Mouse (Mus musculus): ENCODE measurements around the gene Myt1.

The Myt1 gene

DNA sequence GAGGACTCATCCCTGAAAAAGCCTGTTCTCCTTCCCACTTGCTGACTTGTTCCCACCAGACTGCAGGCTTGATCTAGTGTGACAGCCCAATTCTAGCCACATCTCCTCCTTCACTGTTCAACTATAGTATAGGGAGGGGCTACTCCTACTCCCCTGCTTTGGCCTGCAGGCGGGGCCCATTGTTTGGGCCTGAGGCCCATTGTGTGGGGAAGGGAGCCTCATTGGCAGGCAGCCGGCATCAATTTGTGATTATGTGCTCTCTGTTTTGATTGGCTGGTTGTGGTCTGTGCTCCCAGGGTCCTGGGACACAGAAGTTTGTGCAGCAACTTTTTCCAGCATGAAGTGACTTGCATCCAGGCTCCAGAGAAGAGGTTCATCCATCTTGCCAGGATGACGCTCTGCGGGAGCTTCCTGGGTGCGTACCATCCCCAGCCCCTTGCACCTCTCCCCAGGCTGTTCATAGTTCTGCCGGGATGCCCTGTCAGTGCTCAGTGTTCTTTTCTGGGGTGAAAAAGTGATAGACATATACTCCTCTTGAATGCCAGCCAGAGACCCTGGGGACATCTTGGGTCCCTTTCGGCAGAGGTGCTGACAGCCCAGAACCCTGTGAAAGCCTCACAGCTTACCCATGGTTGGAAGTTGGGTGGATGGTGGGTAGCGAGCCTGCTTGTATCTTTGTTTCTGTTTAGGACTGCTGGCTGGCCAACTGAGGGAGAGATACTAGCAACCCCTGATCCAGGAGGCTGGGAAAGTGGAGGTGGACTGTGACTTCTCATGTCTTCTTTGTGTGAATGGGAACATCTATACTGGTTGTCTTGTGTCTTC lies at the start of gene Myt1:
TSS of gene Myt1 (plus strand) at position 327 of the 825 bp plus-strand sequence.
- DNase-seq = no peak

DNA sequence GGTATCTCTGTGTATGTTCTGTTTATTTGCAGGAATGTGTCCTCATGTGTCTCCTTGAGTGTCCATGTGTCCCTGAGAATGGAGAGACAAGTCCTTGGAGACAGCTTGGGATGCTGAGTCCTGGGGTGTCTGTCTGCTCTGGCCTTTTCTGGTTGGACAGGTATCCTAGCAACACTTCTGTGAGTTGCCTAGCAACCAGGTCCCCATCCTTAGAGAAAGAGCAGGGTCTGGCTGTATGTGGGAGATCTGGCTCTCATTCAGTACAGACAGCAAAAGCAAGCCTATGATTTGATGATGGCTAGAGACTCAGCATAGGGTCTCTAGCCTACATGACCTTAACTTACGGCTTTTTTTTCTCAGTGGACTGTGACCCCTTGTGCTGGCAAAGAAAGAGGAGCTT lies 49.4 kb upstream of the Myt1 start:
- no peak for DNase-seq

DNA sequence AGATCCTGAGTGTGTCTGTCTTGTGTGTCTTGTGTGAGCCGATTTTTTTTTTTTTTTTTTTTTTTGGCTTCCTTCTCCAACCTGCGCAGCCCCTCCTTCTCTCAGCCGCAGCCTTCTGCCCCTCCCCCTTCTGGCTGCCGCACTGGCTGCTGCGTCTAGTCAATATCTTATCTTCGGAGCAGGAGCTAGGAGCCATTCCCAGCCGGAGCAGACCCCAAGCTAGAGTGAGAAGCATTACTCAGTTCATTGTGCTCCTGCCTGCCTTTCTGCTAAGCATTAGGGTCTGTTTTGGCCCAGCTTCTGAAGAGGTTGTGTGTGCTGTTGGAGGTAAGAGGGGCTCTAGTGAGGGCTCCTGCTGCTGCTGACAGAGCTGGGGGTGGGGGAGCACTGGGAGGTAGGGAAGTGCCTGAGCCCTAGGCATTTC lies 48.2 kb upstream of the Myt1 start, which contains the start of gene Oprl1:
TSS of gene Oprl1 (plus strand) at position 114 of the 424 bp plus-strand sequence.
- no peak for DNase-seq

DNA sequence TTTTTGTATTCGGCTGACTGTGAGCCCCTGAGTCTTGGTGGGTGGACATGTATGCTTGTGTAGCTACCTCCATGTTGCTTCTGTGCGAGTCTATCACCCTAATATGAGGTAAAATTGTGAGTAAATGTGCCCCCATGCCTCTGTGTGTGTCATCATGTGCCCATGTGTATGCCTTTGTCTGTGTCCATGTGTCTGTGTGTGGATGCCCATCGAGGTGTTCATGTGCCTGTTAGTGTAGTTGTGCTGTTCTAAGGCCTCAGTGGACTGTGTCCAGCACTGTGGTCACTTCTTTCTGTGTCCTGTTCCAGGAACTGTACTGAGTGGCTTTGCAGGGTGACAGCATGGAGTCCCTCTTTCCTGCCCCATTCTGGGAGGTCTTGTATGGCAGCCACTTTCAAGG lies 47.8 kb upstream of the Myt1 start:
- DNase-seq = no peak

DNA sequence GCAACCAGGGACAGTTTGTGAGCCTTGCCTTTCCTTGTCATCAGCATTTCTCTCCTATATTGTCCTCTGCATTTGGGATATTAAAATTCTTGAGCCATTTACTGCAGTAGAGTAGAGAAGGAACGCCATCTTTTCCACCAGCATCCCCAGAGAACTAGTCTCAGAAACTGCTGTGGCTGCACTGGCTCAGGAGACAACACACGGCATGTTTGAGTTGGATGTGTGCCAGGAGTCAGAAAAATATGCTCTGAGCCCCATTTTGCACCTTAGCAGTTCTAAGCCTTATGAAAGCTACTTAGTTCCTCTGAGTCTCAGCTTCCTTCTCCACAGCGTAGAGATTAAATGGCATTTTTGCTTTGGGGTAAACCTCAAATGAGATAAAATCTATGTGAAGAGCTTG lies 46.1 kb upstream of the Myt1 start:
- no peak for DNase-seq

DNA sequence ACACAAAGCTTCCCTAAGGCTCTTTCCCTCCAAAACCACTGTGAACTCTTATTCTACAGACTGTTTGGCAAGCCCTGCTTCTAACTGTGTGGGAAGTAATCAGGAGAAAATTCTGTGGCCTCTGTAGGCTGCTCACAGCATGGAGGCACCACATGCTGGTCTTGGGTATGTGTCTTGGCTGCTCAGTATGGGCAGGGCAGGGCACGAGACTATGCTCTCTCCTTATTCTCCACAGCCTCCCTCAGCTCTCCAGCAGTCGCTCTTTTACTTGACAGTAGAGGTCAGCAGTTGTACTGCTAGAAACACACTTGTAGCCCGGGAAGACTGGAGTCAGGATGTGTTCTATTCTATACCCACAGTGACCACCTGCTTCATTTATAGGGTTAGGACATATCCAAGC lies 43.1 kb upstream of the Myt1 start:
- DNase-seq = no peak

DNA sequence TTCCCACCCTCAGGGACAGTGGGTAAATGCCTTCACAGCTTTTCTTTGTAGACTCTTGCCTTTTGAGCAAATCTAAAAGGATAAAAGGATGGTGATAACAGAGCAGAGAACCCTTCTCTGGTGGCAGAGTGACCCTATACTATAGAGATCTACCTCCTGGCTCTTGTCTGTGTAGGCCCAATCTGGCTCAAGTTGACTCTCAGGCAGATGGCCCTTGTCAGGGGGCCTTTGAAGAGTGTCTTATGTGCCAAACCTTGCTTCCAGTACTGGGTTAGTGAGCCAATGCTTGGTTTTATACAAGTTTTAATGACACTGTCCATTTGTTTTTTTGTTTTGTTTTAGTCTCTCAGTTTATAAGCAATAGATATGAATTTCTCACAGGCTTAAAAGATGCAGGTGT lies 41.9 kb upstream of the Myt1 start:
- DNase-seq = no peak

DNA sequence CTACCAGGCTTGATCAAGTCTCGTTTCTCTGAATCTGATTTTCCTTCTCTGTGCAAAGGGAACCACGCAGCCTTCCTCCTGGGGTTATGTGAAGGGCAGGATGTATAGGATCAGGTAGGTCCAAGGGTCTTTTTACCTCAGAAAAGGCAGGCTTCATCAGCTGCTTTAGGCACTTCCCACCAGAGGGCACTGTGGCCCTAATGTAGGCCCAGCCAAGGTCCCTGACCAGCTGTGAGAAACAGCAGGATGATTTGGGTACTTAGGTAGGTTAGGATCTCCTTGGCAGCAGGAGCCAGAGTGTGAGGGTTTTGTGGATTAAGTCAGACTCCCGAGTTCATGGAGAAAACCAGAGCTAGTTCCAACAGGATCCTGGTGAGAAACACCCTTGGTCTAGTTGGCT lies 40.9 kb upstream of the Myt1 start:
- peak; percentile 12 for DNase-seq

DNA sequence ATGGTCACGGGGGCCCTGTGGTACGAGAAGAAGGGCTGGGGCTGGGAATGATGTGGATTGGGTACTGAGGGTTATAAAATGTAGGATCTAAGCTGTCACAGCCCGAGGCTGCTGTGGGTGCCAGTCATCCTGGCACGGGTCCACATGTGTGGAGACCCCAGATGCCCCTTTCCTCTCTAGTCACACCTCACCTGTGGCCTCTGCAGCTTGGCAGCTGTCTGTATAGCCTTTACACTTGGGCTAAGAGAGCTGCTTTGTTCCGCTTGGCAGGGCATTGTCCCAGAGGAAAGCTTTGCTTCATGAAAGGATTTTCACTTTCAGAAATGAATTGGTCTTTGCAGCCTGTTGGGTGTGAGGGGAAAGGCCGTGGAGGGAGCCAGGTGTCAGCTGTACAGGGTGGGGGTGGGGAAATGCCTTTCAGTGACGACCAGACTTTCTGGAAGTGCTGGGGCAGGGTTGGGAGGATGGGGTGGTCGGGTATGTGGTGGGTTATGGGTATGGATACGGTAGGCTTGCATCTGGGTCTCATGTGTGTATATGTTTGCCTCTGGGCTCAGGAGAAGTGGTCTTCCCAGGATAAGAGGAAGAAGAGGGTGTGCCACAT lies 35.4 kb upstream of the Myt1 start:
- no peak for DNase-seq

DNA sequence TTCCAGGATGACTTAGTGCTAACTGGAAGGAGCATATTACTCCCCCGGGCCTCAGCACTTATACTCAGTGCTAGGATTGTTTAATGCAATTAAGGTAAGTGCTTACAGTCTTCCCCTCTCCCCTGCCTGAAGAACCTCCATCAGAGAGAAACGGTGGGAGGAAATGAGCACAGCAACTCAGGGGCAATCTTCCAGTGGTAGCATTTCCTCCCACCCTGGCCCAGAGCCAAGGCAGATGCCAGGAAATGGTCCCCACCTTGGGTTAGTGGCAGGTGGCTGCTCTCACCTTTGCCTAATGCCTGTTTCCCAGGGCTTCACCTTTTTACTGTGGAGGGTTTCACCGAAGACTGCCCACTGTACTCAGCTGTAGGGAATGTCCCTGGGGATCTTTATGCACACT lies 33.1 kb upstream of the Myt1 start:
- DNase-seq = no peak

DNA sequence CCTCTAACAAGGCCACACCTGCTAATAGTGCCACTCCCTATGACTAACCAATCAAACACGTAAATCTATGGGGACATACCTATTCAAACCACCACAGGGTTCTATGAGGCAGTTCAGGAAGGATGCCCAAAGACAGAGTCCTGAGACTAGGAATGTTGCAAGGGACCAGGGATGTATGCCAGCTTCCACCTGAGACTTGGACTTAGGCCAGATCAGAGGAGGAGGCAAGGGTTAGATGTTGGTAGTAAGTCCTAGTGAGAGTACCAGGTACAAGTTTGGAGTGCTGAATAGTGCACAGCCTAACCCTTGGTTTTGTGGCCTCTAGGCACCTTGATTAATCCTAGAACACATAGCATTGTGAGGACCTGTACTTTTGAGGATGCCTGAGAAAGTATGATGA lies 10.5 kb upstream of the Myt1 start:
- DNase-seq = no peak

DNA sequence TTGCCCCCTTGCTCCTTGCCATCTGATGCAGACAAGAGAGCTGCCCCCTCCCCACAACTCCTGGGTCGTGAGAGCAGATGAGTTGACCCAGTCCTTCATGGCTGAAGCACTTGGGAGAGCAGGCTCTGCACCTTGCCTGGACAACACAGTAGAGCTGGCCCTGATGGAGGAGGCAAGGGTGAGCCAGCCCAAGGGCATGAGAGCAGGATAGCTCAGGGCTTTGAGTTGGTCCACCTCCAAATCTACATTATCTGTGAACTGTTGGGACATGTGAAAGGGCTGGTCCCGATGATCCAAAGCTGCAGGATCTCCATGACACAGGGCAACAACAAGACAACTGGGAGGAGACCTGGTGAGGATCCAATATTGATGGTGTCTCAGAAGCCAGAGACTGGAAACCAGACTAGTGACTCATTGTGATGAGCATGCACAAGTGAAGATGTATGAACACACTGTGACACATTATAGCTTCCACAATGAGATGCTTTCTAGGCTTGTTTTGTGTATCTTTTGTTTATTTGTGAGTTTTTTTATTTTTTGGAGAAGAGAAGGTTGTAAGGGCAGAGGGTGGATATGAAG lies 4.9 kb upstream of the Myt1 start:
- no peak for DNase-seq

DNA sequence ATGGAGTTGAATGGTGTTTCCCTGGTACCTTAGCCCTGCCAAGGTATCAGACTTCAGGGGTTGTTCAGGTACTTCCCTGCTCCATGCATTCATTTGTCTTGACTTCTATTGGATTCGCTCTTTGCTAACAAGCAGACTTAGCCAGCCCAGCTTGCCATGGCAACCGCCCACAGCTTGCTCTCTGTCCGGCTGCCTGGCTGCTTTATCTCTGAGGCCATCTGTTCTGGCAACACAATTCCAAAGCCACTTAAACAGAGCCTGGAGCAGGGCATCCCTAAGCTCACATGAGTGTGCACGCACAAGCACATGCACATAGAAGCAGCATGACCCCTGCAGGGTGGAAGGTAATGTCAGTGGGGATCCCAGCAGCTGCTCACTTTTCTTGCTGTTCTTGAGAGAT lies 4.1 kb upstream of the Myt1 start:
- no peak for DNase-seq

DNA sequence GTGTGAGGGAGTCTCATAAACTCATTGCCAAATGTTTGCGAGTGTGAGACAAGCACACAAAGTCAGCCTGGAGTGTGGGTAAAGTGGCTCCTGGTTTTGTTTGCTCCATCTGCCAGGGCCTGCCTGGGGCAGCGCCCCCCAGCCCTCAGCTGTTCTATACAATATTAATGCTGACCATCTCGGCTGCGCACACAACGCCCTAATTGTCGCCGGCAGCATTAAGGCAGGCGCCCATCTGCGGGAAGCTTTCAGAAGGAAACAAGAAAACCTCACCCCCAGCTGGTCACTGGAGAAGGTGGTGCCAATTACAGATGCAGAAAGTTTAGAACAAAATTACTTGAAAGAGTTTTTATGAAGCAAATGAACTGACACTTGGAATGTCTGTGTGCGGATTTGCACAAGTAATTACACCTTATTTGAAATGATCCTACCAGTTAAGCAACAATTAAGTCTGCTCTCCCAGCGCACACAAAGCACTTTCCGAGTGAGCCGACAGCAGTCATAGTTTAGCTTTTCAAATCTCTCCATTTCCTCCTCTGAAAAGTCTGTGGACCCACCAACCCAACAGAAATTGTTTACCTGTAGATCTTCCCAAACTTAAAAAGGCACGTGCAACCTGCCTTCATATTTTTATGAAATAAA lies 875 bp downstream of the Myt1 start:
- no peak for DNase-seq

DNA sequence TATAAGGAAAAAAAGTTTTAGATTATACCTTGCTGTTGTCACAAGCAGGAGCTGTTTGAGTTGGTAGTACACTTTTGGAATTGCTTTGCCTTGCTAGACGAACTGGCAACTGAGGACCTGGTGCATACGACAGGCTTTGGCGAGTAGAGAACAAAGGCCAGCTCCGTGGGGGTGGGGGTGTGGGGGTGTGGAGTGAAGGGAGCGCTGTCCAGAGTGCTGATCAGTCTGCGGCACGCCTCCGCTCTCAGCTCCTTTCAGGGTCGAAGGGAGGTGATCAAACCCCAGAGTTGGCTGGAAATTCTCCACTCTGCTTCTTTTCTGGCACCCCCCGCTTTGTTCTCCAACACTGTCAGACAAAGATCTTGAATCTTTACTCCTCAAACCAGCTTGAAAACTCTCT lies 1.5 kb downstream of the Myt1 start:
- peak; percentile 13 for DNase-seq

DNA sequence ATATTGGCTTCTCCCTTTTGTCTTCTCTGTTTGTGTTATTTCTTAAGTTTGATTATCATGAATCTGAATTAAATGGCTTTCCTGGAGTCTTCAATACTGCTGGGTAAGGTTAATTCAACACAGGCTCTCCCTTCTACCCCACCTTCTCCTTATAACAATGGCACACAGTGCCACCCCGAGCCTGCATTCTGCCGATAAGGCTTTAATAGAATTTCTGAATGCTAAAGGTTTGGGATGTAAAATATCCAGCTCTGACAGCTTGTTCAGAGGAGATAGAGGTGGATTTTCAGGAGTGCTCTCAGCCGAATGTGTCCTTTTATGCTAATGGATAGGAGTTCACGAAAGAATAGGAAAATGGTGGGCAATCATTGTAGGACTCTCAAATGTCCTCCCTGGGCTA lies 2.1 kb downstream of the Myt1 start:
- no peak for DNase-seq

DNA sequence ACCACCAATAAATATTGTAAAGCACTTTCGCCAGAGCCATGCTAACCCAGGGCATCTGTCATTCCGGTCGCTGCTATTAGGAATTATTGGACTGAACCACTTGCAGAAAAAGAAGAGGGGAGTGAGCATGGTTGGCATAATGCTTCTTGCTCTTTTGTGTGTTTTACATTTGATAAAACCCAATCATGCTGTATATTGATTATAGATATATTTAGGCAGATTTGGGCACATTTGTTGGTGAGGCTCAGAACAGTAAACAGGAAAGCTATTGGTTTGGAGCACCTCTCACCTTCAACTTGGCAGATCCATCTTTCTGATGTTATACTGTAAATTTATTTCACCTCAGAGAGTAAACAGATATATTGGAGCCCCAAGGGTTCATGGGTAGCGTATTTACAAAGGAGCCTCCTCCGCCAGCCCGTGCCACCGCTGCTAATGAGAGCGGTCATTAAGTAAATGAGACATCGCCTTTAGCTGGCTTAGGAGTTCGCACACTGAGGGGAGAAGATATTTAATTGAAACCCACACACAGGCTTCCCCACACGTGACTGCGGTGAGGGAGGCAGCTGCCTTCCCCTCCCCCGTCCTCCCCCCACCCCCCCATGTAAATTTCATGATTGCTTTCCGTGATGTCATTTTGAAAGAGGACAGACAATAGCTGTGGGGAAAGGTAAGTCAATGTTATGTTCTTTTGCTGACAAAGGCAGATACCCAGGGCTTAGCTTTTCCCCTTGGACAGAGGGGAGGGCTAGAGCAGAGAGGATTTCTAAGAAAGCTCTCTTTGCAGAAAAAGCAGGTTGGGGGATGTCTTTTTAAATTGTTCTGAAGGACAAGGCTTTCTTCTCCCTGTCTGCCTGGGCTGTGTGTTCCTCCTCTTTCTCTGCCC lies 3.8 kb downstream of the Myt1 start:
- DNase-seq = no peak

DNA sequence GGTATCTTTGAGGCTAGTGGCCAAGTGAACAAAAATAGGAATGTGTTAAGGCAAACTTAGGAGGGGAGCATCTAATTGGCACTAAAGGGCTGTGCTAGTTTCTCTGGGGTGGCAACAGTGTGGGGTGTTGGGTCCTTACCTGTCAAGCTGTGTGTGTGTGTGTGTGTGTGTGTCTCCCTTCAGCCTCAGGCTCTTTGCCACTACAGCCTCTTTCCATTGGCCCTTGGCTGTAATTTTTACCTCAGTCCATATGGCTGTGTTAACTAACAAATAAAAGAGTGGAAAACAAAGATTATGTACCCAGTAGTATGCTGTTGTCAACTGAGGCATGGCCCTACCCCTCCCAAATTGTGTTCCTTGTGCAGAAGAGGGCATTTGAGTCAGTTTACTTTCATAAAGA lies 5.3 kb downstream of the Myt1 start:
- DNase-seq = no peak

DNA sequence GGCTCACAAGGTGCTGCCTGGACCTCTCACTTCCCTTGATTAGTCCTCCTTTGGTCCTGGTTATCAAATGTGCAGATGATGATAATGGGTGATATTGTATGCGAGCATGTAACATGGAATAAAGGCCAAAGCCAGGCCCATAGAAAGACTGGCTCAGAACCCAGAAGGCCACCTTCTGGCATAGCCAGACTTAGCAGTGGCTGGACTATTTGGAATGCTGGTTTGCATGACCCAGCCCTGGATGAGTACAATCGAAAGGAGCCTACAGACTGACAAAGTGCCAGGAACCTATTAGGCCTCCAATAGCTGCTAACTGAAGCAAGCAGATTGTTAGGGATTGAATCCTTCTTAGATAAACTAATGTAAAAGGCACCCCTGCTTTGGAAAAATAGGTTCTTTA lies 6.3 kb downstream of the Myt1 start:
- no peak for DNase-seq

DNA sequence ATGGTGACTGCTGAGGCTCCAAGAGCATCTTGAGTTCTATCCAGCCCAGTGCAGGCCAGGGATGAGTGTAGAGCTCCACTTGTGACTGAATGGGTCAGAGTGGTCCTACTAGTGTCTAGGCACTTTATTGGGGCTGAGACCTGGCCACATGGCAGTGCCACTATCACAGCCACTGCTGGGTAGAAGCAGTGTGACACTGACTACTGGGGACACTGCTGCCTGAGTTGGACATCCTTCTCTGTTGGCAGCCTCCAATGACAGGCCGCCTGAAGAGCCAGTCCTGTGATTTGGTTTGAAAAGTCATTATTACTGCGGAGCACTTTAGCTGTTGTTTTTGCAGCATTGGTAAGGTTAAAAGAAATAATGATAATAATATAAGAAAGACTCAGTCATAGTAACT lies 10.1 kb downstream of the Myt1 start:
- no peak for DNase-seq

DNA sequence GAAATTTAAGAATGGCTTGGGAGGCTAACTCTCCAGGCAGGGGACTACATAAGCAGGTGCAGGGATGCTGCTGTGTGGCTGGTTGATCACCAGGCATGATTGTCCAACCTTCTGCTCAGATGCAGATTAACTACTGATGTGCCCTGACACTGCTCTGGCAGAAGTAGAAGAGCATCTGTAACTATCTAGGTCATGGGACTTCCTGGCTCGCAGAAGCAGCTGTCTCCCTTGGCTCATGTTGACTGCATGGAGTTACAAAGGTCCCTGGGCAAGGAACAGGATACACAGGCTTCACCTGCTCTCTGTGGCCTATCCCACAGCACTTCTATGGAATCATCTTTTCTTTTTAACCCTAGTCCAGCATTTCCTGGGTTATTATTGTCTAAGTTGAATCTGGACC lies 12.7 kb downstream of the Myt1 start:
- no peak for DNase-seq

DNA sequence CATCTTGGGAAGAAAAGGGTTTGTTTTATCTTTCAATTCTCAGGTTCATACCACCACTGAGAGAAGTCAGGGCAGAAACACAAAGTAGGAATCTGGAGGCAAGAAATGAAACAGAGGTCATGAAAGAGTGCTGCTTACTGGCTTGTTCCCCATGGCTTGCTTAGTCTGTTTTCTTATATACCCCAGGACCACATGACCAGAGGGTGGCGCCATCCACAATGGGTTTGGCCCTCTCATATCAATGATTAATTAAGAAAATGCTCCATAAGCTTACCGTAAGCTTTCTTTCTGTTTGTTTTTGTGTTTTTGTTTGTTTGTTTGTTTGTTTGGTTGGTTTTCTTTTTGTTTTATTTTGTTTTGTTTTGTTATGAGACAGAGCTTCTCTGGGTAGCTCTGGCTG lies 14.6 kb downstream of the Myt1 start:
- DNase-seq = peak; percentile 7

DNA sequence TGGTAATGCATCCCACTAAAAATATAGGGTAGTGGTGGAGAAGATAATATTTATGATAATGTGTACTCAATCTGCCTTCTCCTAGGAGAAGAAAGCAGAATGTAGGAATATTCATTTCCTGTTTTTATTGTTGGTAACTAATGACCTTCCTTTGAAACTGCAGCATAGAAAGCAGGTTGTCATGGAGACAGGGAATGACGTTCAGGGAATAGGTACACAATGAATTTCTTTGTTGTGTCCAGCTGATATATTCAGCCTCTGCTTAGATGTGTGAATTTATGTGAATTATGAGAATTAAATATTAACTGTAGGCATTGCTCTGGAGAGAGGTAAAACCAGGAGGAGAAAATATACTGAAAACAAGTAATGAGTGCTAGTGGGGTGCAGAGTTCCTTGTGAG lies 18.3 kb downstream of the Myt1 start:
- DNase-seq = no peak
